Mouse (Mus musculus): ENCODE measurements around the gene Flt4.

Flt4 gene

DNA sequence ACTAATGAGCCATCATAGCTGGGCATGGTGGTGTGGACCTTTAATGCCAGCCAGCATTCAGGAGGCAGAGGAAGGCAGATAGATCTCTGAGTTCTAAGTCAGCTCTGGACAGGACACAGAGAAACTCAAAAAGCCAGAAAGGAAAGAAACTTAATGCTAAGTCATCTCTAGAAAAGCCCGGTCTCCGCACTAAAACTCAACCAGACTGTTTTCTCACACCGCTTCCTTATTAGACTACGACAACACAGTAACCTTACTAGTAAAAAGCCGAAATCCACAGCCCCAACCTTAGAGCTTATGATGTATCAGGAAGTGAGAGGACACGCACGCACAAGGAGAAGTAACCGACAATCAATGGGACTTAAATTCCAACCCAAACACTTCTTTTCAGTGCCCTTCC lies 93.0 kb downstream of the Flt4 start:
- DNase-seq: no peak
